Mouse (Mus musculus) thymus, postnatal 4 days (tissue): Measurements from ENCODE around the gene Ppp1r27.
"Not testable (repeated sequence)": the region's sequence is repeated elsewhere in the genome, so short reads cannot be mapped to it uniquely, and the experiment has no call there.

Experiments
- DNase-seq: peaks from one replicate; pipeline ENCODE4 v3.0.0; 2021

Ppp1r27 gene

GRCm38 (mm10) chr11:120550810-120551440 is at the start of gene Ppp1r27:
TSS of gene Ppp1r27 (minus strand) at chr11:120551132.
- DNase-seq = no peak

GRCm38 (mm10) chr11:120600716-120601115 is 49.8 kb upstream of the Ppp1r27 start:
- no peak for DNase-seq

- DNase-seq = no peak
Observed at GRCm38 (mm10) chr11:120598990-120599549, 48.1 kb upstream of the Ppp1r27 start.

GRCm38 (mm10) chr11:120598283-120598989 is 47.5 kb upstream of the Ppp1r27 start, which contains the start of the genes Alyref and Anapc11:
TSS of gene Alyref (minus strand) at chr11:120598365.
TSS of gene Anapc11 (plus strand) at chr11:120598421.
- peak; percentile 97 for DNase-seq

- peak; percentile 55 for DNase-seq
Observed at GRCm38 (mm10) chr11:120597240-120598235, 46.6 kb upstream of the Ppp1r27 start.

- no peak for DNase-seq
Observed at GRCm38 (mm10) chr11:120588531-120588930, 37.6 kb upstream of the Ppp1r27 start.

- DNase-seq = no peak
Observed at GRCm38 (mm10) chr11:120583937-120584336, 33.0 kb upstream of the Ppp1r27 start.

- not testable (repeated sequence) for DNase-seq
Observed at GRCm38 (mm10) chr11:120582982-120583293, 32.0 kb upstream of the Ppp1r27 start.

- peak; percentile 69 for DNase-seq
Observed at GRCm38 (mm10) chr11:120582268-120582981, 31.5 kb upstream of the Ppp1r27 start.

- DNase-seq = peak; percentile 93
Observed at GRCm38 (mm10) chr11:120581490-120582267, 30.7 kb upstream of the Ppp1r27 start, which contains the start of gene Arhgdia. TSS of gene Arhgdia (minus strand) at chr11:120581624.

GRCm38 (mm10) chr11:120580871-120581331 is 30.0 kb upstream of the Ppp1r27 start:
- peak; percentile 70 for DNase-seq

GRCm38 (mm10) chr11:120580190-120580589 is 29.3 kb upstream of the Ppp1r27 start:
- DNase-seq = peak; percentile 54

GRCm38 (mm10) chr11:120579316-120580107 is 28.6 kb upstream of the Ppp1r27 start:
- peak; percentile 92 for DNase-seq

GRCm38 (mm10) chr11:120578694-120579243 is 27.8 kb upstream of the Ppp1r27 start:
- DNase-seq = no peak

GRCm38 (mm10) chr11:120578024-120578693 is 27.2 kb upstream of the Ppp1r27 start:
- no peak for DNase-seq

GRCm38 (mm10) chr11:120577211-120578023 is 26.5 kb upstream of the Ppp1r27 start:
- peak; percentile 32 for DNase-seq

- DNase-seq = no peak
Observed at GRCm38 (mm10) chr11:120576365-120576981, 25.5 kb upstream of the Ppp1r27 start.

- DNase-seq = no peak
Observed at GRCm38 (mm10) chr11:120575940-120576339, 25.0 kb upstream of the Ppp1r27 start.
